Mouse (Mus musculus) erythroblast, embryonic 14.5 days (primary cell): ENCODE measurements around the gene 4932438A13Rik.

Experiments
- GATA1 ChIP-seq: IDR thresholded peaks from 2 replicates; pipeline ENCODE4 v1.6.1; 2012; ENCODE audit warnings: low read length, inconsistent platforms, mixed read lengths
- TAL1 ChIP-seq: IDR thresholded peaks from 3 replicates; pipeline ENCODE4 v1.6.1; 2012; ENCODE audit warnings: low read length, inconsistent platforms, mixed read lengths

GRCm38 (mm10) chr3:36861411-36862410, 1.2 kb upstream of the 4932438A13Rik start:
- no peak for TF ChIP-seq GATA1
- TF ChIP-seq TAL1: no peak
